Mouse (Mus musculus) adrenal gland, adult 8-10 months (tissue): Measurements from ENCODE around the gene Banp. TPM values are rescaled to one million over a fixed set of nuclear protein-coding genes. Genes with fewer than 3 reads are reported as not detected.

Experiments
- DNase-seq: peaks from one replicate; pipeline ENCODE4 v3.0.0; 2022
- total RNA-seq, 4 experiments: library from RNA; stranded (reverse); gene quantifications; 2 replicates each; pipeline ENCODE4 v1.2.4; 2022

The Banp gene
- 10 to 100 TPM; 16.5 to 40.8 (median 27.9) TPM for total RNA-seq

DNA sequence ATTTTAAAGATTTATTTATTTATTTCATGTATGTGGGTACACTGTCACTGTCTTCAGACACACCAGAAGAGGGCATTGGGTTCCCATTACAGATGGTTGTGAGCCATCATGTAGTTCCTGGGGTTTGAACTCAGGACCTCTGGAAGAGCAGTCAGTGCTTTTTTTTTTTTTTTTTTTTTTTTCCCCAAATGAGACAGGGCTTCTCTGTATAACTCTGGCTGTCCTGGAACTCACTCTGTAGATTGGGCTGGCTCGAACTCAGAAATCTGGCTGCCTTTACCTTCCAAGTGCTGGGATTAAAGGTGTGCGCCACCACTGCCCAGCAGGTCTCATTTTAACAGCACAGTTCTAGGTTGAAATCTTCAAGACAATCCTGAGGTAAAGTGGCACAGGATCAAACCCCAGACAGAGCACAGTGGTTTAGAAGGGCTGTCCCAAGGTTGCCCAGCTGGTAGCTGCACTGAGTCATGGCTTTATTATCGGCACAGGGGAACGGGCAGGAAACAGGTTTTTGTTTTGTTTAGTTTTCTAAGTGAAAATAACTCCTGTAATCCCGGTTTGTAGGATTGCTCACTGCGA is at the start of gene Banp:
Gene Banp (plus strand): TSS at position 529 of the 579 bp plus-strand sequence.
- no peak for DNase-seq

DNA sequence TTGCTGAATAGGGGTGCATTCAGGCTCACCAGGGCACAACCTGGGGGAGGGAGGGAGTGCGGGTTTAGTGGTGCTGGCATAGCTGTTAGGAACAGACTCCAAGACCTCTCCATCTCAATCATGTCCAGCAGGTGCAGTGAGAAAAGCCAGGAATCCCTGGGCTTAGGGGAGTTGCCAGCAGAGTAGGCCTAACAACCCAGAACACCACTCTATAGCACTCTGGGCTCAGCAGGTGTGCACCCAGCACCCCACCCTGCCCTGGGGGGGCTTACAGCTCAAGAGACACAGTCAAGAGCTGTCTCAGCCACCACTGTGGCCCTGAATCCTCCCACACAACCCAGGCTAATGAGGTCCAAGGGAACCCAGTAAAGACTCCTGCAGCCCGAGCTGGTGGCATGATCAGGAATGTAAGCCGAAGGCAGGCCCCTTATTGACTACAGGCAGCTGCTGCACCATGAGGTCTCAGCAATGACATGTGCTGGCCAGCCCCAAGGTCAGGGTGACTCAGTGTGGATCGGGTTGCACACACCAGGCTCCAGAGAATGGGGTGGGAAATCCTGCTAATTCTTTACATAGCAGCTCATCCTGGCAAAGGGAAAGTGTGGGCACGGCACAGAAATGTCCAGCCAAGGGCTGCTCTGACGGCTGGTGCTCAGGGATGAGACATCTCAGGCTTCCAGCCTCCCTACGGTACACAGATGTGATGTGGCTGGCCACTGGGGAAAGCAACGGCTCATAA is 47.9 kb upstream of the Banp start:
- DNase-seq, result peak; percentile 84

DNA sequence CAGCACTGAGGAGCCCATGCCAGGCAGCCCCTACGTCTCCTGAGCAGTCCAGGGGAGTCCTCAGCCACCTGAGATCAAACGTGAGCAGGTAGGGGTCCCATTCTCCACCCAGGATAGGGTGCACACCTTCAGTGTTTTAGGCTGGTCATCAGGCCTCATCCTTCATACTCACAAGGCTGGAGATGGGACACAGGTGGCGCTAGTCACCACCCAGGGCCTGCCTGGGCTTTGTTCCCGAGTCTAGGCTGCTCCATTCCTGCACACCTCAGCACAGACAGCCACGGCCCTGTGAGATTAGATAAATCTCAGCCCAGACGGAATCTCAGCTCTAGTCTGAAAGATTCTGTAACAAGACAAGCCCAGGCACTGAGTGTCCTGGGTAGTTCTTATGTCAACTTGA is 45.6 kb upstream of the Banp start:
- no peak for DNase-seq

DNA sequence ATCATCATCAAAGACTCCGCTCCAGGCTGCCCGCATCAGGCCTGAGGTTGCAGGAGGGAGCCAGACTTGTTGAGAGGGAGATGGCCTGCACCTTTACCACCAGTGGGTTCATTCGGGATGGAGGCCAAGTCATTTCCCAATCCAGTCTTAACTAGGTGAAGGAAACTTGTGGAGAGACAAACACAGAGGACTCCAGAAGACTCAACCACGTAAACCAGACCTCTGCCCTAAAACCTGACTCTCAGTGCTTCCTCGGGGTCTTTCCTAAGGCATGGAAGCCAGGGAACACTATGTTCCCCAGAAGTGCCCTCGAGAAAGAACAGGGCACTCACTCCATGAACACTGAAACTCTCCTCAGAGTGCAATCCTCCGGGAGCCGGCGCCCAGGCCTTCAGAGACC is 44.6 kb upstream of the Banp start:
- DNase-seq, result no peak

- DNase-seq, result no peak
These were observed 44.1 kb upstream of the Banp start for GRCm38 (mm10) chr8:121905420-121905819.

- no peak for DNase-seq
These were observed 43.7 kb upstream of the Banp start for GRCm38 (mm10) chr8:121905864-121906263.

DNA sequence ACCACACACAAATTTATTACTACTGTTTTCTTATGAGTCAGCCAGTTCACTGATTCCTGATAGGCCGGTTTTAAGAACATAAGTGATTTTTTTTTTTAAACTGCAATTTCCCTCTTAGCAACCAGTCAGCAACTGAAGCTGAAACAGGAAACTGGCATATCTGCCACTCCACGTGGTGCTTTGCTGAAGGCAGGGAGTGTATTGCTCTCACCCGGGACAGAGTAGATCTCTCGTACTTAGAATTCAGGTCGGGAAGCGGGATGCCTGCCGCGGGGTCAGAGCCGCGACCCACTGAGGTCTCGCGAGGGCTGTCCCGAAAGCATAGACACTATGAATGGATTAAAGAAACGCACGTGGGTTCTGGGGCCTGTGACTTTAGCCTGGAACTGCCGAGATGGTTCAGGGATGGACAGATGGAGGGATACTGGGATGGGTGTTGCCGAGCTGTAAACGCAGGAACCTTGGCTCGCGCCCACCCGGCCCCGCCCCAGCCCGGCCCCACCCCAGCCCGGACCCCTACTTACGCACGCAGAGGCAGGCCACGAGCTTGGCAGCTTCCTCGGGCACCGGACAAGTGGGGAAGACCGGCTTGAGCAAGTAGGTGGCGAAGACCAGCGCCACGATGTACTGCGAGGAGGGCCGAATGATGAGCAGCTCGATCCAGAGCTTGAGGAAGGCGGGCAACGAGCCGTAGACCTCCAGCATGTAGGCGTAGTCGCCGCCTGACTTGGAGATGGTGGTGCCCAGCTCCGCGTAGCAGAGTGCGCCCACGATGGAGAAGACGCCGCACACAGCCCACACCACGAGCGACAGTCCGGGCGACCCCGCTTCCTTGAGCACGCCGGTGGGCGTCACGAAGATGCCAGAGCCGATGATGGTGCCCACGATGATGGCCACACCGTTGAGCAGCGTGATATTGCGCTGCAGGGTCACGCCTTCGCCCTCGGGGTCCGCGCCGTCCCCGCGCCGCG is 42.7 kb upstream of the Banp start:
- no peak for DNase-seq

- DNase-seq, result peak; percentile 90
These were observed 41.8 kb upstream of the Banp start, which contains the start of gene Slc7a5 for GRCm38 (mm10) chr8:121907587-121908248. TSS of gene Slc7a5 (minus strand) at chr8:121907694.

GRCm38 (mm10) chr8:121908378-121909147 is 41.0 kb upstream of the Banp start:
- no peak for DNase-seq

- DNase-seq, result no peak
These were observed 40.4 kb upstream of the Banp start for GRCm38 (mm10) chr8:121909148-121909541.

DNA sequence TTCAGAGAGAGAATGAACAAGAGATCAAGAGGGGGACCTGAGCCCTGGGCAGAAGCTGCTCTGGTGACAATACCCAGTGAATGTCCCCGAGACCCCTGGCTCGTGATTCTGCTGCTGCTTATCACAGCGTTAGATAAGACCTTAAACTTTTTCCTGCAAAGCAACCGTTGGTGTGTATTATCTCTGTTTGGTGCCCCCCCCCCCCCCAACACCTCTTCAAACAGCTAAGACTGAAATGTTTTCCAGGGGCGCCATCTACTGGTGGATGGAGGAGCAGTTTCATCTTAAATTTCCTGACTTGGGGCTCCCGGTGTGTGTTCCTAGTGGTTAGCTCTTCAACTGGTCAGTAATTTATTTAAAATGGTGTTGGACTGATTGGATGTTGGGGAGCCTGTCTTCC is 39.9 kb upstream of the Banp start:
- peak; percentile 61 for DNase-seq

DNA sequence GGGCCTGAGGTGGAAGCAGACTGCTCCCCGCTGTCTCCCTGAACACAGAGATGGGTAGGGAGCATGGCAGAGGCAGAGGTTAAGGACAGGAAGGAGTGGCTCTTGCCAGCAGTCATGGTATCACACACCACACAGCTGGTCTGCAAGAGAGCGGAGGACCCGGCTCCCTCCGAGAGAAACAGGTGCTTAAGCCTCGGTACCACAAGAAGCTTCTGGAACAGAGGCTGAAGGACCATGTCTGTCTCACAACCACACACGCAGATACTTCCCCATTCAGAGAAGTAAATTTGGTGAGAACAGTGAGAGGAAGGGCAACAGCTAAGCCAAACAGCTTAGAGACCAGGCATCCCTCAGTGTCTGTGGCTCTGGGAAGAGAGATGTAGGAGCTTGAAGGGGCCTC is 38.1 kb upstream of the Banp start:
- no peak for DNase-seq

DNA sequence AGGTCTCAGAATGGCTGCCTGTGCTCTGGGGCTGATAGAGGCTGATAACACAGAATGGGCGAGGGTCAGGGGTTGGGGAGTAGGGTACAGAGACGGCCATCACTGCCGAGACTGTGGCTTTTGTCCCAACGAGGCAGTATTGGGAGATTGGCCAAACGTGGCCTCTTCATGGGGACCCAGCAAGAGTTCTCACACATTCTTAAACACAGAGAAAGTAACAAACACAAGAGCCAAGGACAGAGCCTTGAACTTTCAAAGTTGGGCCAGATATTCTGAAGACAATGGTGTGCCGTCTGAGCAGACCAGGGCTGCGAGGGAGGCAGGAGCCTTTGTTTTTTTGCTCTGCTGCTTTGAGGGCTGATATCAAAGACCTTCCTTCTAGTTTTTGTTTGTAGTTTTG is 37.6 kb upstream of the Banp start:
- DNase-seq, result no peak

DNA sequence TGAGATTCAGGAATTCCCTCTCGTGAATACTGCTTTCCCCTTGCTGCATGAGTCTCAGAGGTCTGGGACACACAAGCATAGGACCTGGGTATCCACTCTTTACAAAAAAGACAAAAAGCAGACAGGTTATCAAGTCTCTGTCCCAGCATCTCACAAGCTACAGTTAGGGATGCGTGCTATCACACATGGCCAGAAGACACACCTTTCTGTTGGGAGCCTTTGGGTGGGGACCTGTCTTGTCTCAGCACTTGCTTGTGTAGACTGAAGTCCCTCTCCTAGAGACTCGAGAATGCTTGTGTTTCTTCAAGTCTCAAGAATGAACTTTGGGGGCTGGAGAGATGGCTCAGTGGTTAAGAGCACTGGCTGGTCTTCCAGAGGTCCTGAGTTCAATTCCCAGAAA is 36.7 kb upstream of the Banp start:
- DNase-seq, result no peak

GRCm38 (mm10) chr8:121913378-121913777 is 36.2 kb upstream of the Banp start:
- no peak for DNase-seq

- no peak for DNase-seq
These were observed 30.4 kb upstream of the Banp start for GRCm38 (mm10) chr8:121919158-121919557.

DNA sequence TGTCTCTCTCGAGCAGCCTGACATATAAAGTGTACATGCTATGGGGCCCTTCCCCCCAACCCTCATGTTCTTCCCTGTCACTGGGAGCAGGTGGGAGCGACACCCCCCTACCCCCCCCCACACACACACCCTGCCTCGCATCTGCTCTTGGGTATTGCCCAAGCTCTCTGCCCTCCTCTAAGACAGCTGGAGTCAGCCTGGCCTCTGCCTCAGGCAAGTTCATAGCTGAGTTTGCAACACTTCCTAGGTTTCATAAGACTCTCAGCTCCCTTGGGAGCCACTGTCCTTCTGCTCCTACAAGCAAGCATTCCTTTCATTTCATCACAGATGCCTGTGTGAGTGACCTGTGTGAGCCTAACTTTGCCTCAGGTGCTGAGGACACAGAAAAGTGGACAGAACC is 29.8 kb upstream of the Banp start:
- DNase-seq, result peak; percentile 45

- DNase-seq, result no peak
These were observed 28.0 kb upstream of the Banp start for GRCm38 (mm10) chr8:121921582-121921981.

DNA sequence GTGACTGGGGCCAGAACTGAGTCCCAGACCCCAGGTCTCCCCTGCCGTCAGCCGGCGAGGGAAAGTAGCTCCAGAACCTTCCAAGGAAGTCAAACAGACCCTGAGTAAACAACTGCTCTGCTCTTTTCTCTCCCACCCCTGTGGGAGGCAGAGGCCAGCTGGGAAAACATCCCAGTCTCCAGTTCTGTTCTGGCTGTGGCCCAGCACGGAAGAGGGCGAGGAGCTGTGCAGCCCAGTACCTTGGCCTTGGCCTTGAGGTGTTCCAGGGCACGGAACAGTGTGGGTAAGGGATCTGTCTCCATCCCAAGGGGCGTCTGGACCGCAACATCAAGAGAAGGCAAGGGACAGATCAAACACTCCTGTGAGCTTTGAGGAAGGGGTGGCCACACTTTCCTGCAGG is 27.4 kb upstream of the Banp start:
- DNase-seq, result no peak

- no peak for DNase-seq
These were observed 24.9 kb upstream of the Banp start for GRCm38 (mm10) chr8:121924681-121925080.

DNA sequence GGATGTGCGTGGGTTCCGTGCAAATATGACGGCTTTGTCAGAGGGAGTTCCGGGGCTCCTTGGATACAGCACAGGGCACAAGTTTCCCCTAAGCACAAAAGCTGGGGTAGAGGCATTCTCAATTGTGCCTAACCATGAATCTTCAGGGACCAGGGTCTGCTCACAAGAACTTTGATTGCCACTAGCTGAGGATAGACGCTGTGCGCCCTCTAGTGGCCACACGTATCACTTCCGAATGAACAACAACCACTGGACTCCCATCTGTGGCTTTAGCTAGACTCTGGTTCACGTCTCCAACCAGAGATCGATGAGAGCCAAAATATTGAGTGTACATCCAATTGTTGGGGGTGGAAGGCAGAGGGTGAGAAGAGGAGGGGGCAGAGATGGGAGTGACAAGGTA is 23.9 kb upstream of the Banp start:
- peak; percentile 62 for DNase-seq

DNA sequence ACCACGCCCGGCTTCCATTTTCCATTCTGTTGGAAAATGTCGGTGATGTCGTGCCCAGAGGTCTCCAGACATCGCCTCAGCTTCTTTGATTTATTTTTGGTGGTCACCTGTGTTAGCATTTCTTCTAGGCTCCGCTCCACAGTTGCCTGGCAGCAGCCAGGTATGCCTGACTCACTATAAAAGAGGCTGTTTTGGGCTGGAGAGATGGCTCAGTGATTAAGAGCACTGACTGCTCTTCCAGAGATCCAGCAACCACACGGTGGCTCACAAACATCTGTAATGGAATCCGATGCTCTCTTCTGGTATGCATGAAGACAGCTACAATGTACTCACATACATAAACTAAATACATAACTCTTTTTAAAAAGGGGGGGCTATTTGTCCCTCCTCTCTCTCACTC is 23.3 kb upstream of the Banp start:
- no peak for DNase-seq
